Mouse (Mus musculus) CD4-positive, CD25-positive, alpha-beta regulatory T cell, adult 4 months (primary cell): ENCODE data around the gene Frat1. TPM values are rescaled to one million over a fixed set of nuclear protein-coding genes. Genes with fewer than 3 reads are reported as not detected.

Experiments
- ATAC-seq: one replicate; pipeline ENCODE4 v1.8.0; 2017
- polyA plus RNA-seq, 2 experiments: library from polyadenylated mRNA; unstranded; fragments of 100-300 nt; shearing (Covaris generic); gene quantifications; one replicate each; pipeline ENCODE4 v1.2.1; 2017

The Frat1 gene
- 10 to 100 TPM; 24.5 to 30.3 TPM for polyA plus RNA-seq

DNA sequence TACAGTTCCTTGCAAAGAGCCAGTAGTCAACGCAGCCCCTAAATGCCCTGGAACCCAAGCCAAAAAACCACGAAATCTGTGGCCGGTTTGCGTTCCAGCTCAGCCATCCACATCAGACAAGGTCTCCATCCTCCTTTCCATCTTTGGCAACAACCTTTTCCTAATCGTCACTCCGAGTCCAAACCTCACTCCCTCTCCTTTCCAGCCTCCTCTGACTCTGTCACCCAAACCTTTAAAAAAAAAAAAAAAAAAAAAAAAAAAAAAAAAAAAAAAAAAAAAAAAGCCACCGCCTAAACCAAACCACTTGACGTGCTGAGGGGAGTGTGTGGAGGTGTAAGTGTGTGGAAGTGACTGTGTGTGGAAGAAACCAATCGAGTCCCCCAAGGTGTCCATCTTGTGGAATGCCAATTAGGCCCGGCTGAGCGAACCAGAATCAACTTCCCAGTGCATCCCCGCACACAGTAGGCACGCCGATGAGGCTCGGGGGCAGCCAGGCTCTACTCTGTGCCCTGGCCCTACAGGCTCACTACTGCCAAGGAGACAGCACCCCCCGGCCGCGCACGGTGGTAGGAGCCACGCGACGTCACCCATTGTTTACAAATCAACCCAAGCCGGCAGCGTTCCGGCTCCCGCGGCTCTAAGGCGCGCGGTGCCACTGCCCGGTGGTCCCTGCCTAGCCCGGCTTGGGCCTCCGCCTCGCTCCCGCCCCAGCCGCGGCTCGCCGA lies at the start of gene Frat1:
Gene Frat1 (plus strand): TSS at position 590 of the 725 bp plus-strand sequence.
- peak; percentile 91 for ATAC-seq

DNA sequence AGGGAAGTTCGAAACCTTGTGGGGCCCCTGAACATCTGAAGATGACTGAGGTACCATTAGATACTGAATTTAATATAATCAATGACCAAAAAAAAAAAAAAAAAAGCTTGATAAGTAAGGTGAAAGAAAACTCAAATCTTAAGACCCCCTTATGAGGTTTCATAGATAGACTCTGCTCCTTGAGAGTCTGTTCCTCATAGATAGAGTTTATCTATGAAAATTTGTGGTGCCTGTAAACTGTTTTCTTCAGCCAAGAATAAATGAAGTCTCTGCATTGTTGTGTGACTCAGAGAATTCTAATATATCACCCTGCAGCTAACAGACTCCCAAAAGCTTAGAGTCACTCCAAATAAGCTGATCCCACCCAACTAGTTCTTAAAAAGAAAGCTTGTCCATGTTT lies 42.9 kb upstream of the Frat1 start:
- no peak for ATAC-seq

DNA sequence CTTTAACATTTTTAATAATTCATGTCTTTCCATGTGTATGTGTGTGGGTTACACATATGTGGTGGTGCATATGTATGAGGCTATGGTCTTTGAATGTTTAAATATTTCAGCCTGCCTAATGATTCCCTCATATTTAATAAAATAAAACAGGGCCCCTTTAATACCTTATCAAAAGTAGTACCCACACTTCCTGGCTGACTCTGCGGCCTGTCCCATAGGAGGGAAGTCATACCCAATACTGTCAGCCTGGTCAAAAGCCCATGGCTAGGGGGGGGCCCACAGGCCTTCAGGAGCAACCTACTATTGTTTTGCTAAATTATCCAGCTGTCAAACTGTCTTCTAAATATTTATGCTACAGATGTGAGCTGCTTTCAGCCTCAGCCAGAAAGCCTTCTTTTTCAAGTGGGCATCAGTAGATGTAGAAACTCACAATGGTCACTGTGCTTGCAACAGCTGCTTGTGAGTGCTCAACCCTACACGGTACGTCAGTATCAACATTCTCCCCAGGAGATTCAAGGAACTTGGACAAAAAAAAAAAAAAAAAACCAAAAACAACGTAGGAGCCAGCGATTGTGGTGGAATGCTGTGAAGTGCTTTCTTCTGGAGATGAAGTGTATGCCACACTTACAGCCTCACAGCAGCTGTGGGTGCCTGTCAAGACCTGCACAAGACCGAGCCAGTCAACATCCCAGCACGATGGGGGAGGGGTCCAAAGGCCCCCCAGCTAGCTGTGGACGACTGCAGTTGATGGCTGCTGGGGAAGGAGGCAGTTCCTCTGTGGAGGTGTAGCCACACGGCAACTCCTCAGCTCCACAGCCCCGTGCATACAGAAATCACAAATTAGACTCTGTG lies 40.4 kb upstream of the Frat1 start:
- ATAC-seq: no peak

DNA sequence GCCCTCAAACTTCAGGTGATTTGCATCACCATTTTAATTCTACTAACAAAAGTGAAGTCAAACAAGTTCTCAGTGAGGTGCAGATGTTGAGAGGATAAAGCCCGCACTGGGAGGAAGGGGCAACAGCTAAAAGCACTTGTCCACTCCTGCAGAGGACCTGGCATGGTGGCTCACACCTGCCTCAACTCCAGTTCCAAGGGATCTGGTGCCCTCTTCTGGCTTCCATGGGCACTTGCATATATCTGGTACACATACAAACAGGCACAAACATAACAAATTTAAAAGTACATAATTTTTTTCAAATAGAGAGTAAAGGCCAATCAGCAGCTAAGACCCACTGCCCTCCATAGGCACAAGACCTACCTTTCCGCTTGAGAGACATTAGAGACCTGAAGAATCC lies 38.4 kb upstream of the Frat1 start:
- no peak for ATAC-seq

DNA sequence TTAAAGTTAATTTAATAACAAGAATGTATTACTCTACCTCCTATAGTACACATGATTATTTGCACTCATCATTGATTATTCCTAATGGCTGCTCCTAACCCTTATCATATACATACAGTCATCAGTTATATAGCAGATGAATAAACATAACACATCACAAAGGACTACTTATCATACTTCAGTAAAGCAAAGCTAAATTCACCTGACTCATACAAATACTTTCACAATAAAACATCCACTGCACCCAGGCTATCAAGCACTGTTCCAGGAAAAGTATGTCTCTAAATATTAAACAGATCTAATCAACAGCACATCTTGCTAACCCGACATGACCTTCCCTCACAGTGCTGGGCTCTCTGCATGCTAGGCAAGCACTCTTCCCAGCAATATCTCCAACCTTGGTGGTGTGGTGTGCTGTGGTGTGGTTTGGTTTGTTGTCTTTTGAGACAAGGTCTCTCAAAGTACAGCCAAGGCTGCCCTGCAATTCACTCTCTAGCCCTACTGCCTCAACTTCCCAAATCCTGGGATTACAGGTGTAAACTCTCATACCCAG lies 36.8 kb upstream of the Frat1 start:
- no peak for ATAC-seq

DNA sequence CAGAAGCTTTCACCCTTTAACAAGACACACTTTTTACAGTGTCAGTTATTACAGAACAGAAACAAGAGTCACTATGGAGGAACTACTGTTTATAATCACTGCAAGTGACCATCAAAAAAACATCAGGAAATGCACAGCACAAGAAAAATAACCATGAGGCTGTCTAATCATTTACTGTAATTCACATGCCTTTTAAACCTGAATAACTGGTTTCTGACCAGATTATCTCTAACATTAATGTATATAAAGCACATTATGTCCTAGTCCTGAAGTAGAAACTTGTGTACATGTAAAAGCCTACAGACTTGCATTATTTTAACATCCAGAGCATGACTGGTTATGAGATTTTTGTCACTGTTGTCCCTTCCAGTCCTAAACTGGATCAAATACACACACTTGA lies 35.8 kb upstream of the Frat1 start:
- ATAC-seq: no peak

DNA sequence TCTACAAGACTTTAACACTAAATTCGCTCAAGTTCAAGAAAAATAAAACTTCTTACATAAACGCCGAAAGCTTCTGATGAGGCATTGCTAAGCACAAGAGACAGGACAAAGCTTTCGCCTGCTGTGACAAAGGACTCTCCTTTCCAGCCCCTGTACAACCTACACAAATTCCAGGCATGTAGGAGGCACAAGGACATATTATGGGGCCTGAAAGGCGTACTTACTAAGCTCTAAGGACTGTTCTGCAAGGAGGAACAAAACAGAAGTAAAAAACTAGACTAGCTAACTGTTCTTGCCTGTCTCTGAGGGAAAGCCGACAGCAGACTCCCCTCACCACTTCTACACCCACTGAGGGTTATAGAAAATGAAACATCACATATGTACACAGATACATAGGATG lies 34.9 kb upstream of the Frat1 start:
- ATAC-seq: no peak

DNA sequence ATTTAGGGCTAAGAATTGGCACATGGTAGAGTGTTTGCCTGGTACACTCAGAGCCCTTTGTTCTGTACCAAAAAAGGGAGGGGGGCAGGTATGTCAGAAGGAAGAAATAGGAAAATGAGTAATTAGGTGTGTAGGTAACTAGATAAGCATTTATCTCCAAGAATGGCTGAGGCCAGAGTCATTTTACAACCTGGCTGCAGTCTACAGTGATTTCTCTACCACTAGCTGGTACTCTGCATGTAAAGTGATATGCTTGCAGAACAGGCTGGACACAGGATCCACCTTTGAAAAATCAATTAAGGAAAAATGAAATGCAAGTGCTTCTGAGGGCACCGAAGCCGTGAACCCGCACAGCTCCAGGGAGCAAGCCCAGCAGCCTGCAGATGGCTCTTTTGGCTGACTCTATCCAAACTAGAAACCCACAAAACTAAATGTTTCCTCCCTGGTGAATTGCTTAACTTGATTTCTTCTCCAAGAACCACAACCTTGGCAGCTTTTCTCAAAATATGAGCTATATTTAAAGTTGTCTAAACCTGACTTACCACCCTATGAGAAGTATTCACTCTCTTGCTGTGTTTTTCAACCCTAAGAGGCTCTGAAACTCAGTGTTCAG lies 33.5 kb upstream of the Frat1 start:
- no peak for ATAC-seq

DNA sequence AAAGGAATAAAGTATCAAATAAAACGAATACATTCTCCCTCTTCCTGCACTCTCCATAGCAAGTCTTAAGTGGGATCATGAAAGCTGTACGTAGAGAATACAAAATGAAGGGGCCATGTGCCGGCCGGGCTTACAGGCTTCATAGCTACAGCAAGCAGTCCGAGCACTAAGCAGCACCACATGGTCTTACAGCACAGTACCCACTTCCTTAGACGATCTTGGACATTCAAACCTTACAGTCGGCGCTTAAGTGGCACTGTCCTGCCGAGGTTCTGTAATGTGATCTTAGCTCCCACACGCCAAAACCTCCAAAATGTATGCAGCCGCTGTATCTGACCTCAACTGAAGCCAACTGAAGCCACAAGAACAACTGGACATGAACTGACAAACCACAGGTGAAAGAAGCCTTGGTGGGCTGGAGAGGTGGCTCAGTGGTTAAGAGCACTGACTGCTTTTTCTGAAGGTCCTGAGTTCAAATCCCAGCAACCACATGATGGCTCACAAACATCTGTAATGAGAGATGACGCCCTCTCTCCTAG lies 32.9 kb upstream of the Frat1 start:
- no peak for ATAC-seq

DNA sequence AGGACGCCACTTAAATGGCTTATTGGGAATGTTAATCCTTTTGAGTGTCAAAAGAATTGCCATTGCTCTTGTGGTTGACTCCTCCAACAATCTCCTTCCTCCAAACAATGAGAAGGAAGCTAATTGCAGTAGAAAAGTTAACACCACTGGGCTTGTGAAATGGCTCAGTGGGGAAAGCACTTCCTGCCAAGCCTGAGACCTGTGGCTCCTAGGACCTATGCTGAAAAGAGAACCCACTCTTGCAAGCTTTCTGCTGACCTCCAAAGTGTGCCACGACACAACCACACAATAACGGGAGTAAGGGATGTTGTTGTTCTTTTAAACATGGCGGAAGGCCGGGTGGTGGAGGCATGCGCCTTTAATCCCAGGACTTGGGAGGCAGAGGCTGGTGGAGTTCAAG lies 32.2 kb upstream of the Frat1 start:
- no peak for ATAC-seq

DNA sequence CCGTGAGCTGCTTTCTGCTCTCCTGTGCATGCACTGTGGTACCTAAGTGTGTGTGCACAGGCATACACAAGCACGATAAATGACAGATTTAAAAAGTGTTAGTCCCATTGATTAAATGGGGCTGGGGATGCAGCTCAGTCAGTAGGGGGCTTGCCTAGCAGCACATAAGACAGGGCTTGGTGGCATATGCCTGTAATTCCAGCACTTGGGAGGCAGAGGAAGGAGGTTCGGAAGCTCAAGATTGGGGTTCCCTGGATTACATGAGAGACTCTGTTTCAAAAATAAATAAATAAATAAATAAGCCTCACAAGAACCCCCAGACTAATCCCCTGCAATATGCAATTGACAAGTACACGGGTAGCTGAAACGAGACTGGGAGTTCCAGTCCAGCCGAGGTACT lies 29.3 kb upstream of the Frat1 start:
- ATAC-seq: no peak

DNA sequence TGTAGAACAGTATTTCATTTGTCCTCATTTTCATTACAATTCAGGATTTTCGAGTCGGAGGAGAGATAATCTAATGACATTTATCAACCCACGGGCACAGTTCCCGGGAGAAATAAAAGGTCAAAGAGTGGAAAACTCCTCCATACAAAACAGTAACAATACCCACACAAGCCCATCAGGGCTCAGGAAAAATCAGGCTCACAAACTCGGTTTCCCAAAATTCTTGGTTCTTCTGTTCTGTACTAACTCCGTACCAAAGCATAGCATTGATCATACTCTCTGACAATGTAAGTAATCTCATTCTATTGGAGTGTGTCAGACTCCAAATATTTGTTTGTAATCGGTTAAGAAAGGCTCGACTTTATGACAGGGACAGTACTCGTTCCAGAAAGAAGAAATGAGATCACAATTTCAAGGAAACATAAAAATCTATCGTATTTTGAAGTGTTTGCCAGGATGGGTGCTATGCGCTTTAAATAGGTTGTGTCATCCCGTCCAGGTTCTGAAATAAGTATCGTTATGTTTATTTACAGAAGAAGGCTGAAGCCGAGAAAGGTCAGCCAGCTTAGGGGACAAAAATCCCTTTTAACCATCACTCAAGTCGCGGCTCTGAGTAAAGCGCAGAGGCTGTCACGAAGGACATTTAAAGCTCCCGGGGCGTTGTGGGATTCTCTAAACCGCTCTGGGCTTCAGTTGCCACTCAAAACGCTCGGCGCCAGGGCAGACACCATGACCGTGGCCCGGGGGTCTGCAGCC lies 28.6 kb upstream of the Frat1 start:
- no peak for ATAC-seq

DNA sequence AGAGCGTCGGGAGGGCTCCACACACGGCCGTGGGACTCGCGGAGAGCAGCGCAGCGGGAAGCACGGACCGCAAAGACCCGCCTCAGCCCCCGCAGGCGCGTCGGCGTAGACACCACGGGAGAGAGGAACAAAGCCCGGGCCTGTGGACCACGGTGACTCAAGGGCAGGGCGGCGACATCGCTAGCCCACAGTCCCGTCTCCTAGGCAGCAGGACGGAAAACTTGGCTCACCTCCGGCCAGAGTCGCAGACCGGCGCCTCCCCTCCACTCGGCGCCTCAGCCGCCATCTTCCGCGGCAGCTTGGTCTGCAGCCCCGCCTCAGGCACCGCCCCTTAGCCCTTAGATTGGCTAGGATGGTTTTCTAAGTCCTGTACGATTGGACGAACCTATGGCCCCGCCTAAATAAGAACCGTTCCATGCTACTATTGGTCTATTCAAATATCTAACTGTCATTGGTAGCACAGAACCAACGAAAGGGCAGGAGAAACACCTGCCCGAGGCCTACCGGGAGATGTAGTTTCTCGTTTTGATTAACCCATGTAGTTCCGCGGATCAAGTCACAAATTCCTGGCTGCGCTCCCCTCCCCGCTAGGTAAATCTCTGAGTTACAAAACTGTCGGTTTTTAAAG lies 27.9 kb upstream of the Frat1 start, which contains the start of gene Arhgap19:
Gene Arhgap19 (minus strand): TSS at position 306 of the 628 bp plus-strand sequence.
- peak; percentile 99 for ATAC-seq

DNA sequence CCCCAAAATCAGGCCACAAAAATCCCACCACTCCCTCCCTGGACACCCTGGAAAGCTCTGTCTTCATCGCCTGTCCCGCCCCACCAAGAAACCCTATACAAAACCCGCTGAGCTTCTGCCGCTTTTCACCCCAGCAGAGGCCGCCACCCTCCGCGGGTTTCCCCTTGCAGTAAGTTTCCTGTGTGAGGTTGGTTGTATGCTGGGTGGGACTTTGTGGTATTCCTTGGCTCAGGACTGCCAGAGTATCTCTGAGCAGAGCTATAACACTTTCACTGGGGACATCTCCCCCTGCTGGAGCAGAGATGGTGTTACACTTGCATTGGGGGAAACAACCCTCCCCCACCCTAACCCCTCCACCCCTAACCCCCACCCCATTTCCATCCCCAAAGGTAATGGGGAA lies 26.4 kb upstream of the Frat1 start:
- peak; percentile 18 for ATAC-seq

DNA sequence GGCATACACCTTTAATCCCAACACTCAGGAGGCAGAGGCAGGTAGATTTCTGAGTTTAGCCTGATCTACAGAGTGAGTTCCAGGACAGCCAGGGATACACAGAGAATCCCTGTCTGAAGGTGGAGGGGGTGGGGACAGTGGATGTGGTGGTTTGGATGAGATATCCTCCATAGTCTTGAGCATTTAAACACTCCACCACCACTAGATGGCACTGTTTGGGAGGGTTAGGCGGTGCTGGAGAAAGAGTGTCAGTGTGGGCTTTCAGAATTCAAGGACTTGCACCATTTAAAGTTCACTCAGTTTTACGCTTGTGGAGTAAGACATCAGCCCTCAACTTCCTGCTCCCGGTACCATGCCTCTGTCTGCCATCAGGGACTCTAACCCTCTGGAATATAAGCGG lies 23.9 kb upstream of the Frat1 start:
- ATAC-seq: no peak

DNA sequence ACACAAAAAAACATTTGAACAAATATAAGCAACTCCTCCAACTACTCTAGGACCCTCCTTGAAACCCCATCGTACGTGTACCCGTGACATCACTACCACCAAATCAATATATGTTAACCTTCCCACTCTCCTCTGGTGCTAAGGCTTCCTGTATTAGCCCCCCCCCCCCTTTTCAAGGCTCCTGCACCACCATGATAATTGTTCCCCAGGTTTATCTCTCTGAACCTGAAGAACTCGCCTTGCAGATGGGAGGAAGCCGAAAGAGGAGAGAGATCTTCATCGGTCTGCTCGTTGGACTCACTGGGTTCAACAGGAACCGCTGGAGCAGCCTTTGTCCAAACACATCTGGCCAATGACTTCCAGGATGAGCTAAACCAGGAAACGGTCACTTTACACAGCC lies 22.3 kb upstream of the Frat1 start:
- no peak for ATAC-seq

DNA sequence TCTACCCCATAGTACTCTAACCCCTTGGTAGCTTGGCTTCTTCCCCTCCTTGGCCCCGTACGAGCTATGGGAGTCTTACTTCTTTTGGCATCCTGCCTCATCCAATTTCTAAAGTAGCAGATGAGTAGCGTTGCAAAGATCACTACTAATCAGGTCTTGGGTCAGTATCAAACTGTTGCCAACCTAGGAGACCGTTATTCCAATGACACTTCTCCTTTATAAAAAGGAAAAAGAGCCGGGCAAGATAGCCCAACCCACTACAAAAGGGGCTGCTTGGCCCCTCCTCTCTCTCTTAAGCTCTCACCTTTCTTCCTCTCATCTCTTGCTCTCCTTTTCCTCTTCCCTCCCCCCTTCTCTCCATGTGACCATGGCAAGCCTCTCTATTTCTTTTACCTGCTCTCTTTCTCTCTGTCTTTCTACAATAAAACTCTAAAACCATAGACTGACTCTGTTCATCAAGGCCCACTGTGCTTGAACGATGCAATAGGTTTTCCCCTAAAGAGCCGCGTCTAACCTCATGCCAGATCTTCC lies 21.6 kb upstream of the Frat1 start:
- ATAC-seq: no peak

DNA sequence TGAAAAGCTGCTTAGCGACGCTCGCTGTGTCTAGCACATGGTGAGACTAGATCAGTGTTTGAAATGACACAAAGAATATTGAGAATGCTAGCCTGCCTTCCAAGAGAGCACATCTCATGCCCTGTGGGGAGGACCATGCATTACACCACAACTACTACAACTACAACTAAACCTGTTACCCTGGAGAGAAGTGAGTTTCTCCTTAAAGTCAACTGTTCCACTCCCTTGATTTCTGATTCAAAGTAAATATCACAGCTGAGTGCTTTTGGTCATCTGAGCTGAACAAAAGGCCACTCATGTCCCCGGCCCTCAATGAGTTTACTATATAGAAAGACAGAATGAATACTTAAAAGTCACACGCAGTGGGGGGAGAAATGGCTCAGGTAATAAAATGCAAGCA lies 19.7 kb upstream of the Frat1 start:
- no peak for ATAC-seq

DNA sequence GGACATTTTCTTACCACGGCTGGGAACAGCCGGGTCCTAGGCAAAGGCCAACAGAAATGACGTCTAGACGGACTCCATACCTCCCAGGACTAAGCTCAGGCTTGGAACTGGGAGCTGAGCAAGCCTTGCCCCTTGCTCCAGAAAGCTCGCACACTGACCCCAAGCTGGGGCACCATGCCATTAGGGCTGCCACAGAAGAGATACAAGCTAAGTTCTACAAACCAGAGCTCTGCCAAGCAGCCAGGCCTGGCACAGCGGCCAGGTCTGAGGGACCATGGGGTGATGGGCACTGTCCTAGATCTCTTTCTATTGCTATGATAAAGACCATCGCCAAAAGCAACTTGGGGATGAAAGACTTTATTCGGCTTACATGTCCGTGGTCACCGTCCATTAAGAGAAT lies 17.2 kb upstream of the Frat1 start:
- no peak for ATAC-seq

DNA sequence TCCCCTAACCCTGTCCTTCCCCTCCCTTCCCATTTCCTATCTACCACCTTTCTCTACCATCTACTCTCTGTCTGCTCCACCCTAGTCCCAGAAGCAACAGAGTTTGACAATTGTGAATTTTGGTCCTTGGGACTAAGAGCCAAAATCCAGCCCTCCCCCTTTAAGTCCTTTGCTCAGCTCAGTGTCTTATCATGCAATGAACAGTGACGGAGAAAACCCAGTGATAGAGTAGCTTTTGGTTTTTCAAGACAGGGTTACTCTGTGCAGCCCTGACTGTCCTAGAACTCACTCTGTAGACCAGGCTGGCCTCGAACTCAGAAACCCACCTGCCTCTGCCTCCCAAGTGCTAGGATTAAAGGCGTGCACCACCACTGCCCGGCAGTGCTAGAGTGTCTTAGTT lies 16.4 kb upstream of the Frat1 start:
- no peak for ATAC-seq

DNA sequence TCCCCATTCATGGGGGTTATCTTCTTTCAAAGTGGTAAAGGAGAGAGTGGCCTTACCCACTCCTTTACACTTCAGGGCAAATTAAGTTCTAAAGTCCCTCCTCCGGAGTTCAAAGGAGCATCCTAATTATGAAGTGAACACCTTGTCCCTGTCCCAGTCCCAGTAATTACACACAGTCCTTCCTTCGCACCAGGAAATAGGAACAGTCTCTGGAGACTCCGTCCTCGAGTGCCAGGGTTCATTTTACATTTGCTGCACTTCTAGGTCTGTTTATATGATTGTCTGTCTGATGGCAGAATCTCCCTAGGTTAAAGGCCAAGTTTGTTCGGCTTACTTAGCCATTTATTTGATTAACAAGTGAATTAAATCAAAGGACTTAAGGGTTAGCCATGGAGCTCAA lies 13.4 kb upstream of the Frat1 start:
- no peak for ATAC-seq

DNA sequence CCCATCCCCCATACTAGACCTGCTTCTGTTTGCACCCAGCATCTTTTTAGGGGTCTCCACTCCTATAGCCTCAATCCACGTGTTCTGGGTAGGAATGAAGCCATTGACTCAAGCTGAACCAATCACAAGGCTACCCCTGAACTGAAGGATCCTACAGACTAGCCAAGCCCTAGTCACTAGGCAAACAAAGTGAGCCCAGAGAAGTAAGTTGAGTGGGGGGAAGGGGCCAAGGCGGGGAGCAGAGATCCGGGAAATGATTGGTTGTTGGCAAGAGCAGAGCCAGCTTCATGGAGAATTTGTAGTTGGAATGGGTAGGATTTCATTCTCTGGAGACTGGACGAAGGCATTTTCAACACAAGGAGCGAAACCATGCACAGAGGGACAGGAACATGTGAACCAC lies 12.9 kb upstream of the Frat1 start:
- ATAC-seq: no peak
